Mouse (Mus musculus) olfactory bulb, adult 2 months (tissue): ENCODE measurements around the gene Sept6.

Source experiments
- CTCF ChIP-seq: fragments of 200-500 bp; IDR thresholded peaks from 2 replicates; pipeline ENCODE4 v1.5.1; 2012; ENCODE audit warnings: low read depth, mild to moderate bottlenecking, low read length, moderate library complexity; ENCODE audit not compliant: insufficient read depth
- POLR2A ChIP-seq: fragments of 200-500 bp; IDR thresholded peaks from 2 replicates; pipeline ENCODE4 v1.6.1; 2012; ENCODE audit warnings: mild to moderate bottlenecking, low read depth, low read length, moderate library complexity; ENCODE audit not compliant: insufficient read depth

DNA sequence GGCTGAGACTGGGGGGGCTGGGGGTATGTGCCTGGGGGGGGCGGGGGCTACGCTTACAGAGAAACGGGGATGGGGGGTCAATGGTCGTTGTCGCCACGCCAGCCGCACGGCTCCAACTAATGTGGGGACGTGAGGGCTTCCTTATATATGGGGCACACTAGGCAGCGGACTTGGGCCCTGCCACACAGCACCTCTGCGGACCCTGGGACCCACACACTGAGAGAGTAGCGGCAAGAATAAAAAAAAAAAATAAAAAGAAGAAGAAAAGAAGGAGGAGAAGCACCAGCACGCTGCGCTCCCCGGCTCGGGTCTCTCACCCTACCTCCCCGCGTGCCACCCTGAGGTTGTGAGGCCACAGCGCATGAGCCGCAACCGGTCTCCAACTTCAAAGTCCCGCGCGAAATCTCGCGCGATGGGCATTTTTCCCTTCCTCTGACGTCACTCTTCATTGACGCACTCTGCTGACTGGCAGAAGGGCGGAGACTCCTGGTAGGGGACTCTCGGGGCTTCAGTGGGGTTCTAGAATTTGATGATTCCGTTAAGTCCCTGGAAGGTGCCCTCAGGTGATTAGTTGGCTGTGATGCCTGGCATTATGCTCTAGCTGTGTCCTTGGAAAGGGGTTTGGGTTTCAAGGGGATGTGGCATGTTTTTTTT lies 88.4 kb downstream of the Sept6 start:
- no peak for TF ChIP-seq CTCF
- peak; percentile 70 for TF ChIP-seq POLR2A
